Mouse (Mus musculus): ENCODE data around the gene Atp2a1.

The Atp2a1 gene

GRCm38 (mm10) chr7:126455242-126455641 lies 7.7 kb downstream of the Atp2a1 start:
- DNase-seq (ENCODE audit: low read depth in 1 of 2, low spot score in 2 of 2), result no peak

- no peak for DNase-seq (ENCODE audit: low read depth in 1 of 2, low spot score in 2 of 2)
Observed at GRCm38 (mm10) chr7:126453861-126454260, 9.0 kb downstream of the Atp2a1 start.

GRCm38 (mm10) chr7:126452244-126452643 lies 10.7 kb downstream of the Atp2a1 start:
- DNase-seq (ENCODE audit: low read depth in 1 of 2, low spot score in 2 of 2), result no peak

GRCm38 (mm10) chr7:126450641-126451040 lies 12.3 kb downstream of the Atp2a1 start:
- no peak for DNase-seq (ENCODE audit: low read depth in 1 of 2, low spot score in 2 of 2)

- DNase-seq (ENCODE audit: low read depth in 1 of 2, low spot score in 2 of 2), result no peak
Observed at GRCm38 (mm10) chr7:126449991-126450390, 12.9 kb downstream of the Atp2a1 start.

GRCm38 (mm10) chr7:126448481-126448880 lies 14.4 kb downstream of the Atp2a1 start:
- DNase-seq (ENCODE audit: low read depth in 1 of 2, low spot score in 2 of 2), result peak in 1 of 2 experiments; percentile 23

GRCm38 (mm10) chr7:126446217-126446616 lies 16.7 kb downstream of the Atp2a1 start:
- DNase-seq (ENCODE audit: low read depth in 1 of 2, low spot score in 2 of 2), result no peak

GRCm38 (mm10) chr7:126445104-126445815 lies 17.6 kb downstream of the Atp2a1 start:
- DNase-seq (ENCODE audit: low read depth in 1 of 2, low spot score in 2 of 2), result no peak

- DNase-seq (ENCODE audit: low read depth in 1 of 2, low spot score in 2 of 2), result no peak
Observed at GRCm38 (mm10) chr7:126444536-126444935, 18.4 kb downstream of the Atp2a1 start.

GRCm38 (mm10) chr7:126443997-126444396 lies 18.9 kb downstream of the Atp2a1 start:
- DNase-seq (ENCODE audit: low read depth in 1 of 2, low spot score in 2 of 2), result no peak

- DNase-seq (ENCODE audit: low read depth in 1 of 2, low spot score in 2 of 2), result no peak
Observed at GRCm38 (mm10) chr7:126440134-126440533, 22.8 kb downstream of the Atp2a1 start.

GRCm38 (mm10) chr7:126436851-126437250 lies 26.1 kb downstream of the Atp2a1 start:
- DNase-seq (ENCODE audit: low read depth in 1 of 2, low spot score in 2 of 2), result peak in 1 of 2 experiments; percentile 44

GRCm38 (mm10) chr7:126435801-126436200 lies 27.1 kb downstream of the Atp2a1 start:
- DNase-seq (ENCODE audit: low read depth in 1 of 2, low spot score in 2 of 2), result no peak

GRCm38 (mm10) chr7:126434726-126435125 lies 28.2 kb downstream of the Atp2a1 start:
- no peak for DNase-seq (ENCODE audit: low read depth in 1 of 2, low spot score in 2 of 2)

- DNase-seq (ENCODE audit: low read depth in 1 of 2, low spot score in 2 of 2), result no peak
Observed at GRCm38 (mm10) chr7:126430167-126430566, 32.7 kb downstream of the Atp2a1 start.

- DNase-seq (ENCODE audit: low read depth in 1 of 2, low spot score in 2 of 2), result no peak
Observed at GRCm38 (mm10) chr7:126429503-126429898, 33.4 kb downstream of the Atp2a1 start.

GRCm38 (mm10) chr7:126428631-126429502 lies 34.0 kb downstream of the Atp2a1 start, which contains the start of gene Rabep2:
TSS of gene Rabep2 (plus strand) at chr7:126428759.
- peak; percentile 43 to 75 for DNase-seq (ENCODE audit: low read depth in 1 of 2, low spot score in 2 of 2)

GRCm38 (mm10) chr7:126428154-126428553 lies 34.8 kb downstream of the Atp2a1 start:
- DNase-seq (ENCODE audit: low read depth in 1 of 2, low spot score in 2 of 2), result no peak

- no peak for DNase-seq (ENCODE audit: low read depth in 1 of 2, low spot score in 2 of 2)
Observed at GRCm38 (mm10) chr7:126427323-126427860, 35.5 kb downstream of the Atp2a1 start.

- DNase-seq (ENCODE audit: low read depth in 1 of 2, low spot score in 2 of 2), result no peak
Observed at GRCm38 (mm10) chr7:126424161-126424560, 38.7 kb downstream of the Atp2a1 start.

- DNase-seq (ENCODE audit: low read depth in 1 of 2, low spot score in 2 of 2), result no peak
Observed at GRCm38 (mm10) chr7:126421756-126422155, 41.2 kb downstream of the Atp2a1 start.

- no peak for DNase-seq (ENCODE audit: low read depth in 1 of 2, low spot score in 2 of 2)
Observed at GRCm38 (mm10) chr7:126418496-126418895, 44.4 kb downstream of the Atp2a1 start.

Data from monocyte, adult 2 months (primary cell).